Comparison of ENCODE assay signal across 7 mouse cellular contexts in genomic region chr5:119712679-119713246, GRCm38 (mm10). TPM values are rescaled to one million over a fixed set of nuclear protein-coding genes. Genes with fewer than 3 reads are reported as not detected.
A peak's percentile ranks its signal among the peaks of the same experiment; 100 is the strongest.
DNase-seq lines count a peak whose midpoint lies in the region; ATAC-seq lines count a peak whose summit lies in the region.

No protein-coding gene starts in this region.

- H3K9ac ChIP-seq in limb, embryonic 15.5 days: no peak overlapping the region

- H3K27ac ChIP-seq in limb, embryonic 15.5 days: no peak overlapping the region

- no peaks in the 10 kb centered on the region for H3K9me3 ChIP-seq in limb, embryonic 15.5 days

- peak overlapping the region; percentile 17; the same call in 1 of the 2 replicates for H3K4me3 ChIP-seq in limb, embryonic 15.5 days

- H3K27me3 ChIP-seq in limb, embryonic 15.5 days: peaks cover 37% of the 10 kb centered on the region

- H3K36me3 ChIP-seq in limb, embryonic 15.5 days: no peaks in the 10 kb centered on the region

- H3K4me2 ChIP-seq in limb, embryonic 15.5 days: peak overlapping the region; percentile 30; the same call in 1 of the 2 replicates

- WGBS in limb, embryonic 15.5 days: 3% methylated on average over 22 of the region's 22 CpGs

- 0 out of 2 replicates have a peak, but pooled peaks cover 4% of the 10 kb centered on the region for H3K4me1 ChIP-seq in limb, embryonic 15.5 days

- peak; percentile 92 for DNase-seq in adrenal gland, postnatal 14 days
- DNase-seq in embryo, embryonic 11 days: peak; percentile 87
- peak; percentile 68 to 87 for DNase-seq in heart, adult 18-20 months
- DNase-seq in kidney, adult 9 months: peak; percentile 70
- DNase-seq in spleen, postnatal 4 days (ENCODE audit: low spot score in 2 of 2): peak; percentile 53 to 85

- no peak for ATAC-seq in limb, embryonic 15.5 days (ENCODE audit: insufficient number of reproducible peaks, low FRiP score, low TSS enrichment, low read depth)
- 0 out of 2 replicates have a peak, but pooled peaks have one; percentile 35 for ATAC-seq in monocyte, adult 5-6 weeks (replicated peaks; ENCODE audit: insufficient number of reproducible peaks, low FRiP score, low TSS enrichment, poor library complexity, severe bottlenecking)

RNA-seq across cellular contexts. Expression of gene Tbx3, which starts 42.3 kb away (rescaled TPM):
- 176 and 177 TPM in 2 replicates for total RNA-seq in adrenal gland, postnatal 14 days (2021)
- 10 to 100 TPM; 10.1 to 10.9 TPM for total RNA-seq in heart, adult 18-20 months (2021)
- polyA plus RNA-seq in limb, embryonic 15.5 days (2015; fragmentation: Nextera tagmentation; extraction: Ambion mirVana): 20.8 and 23.5 TPM in 2 replicates
- total RNA-seq in monocyte, adult 5-6 weeks (2017): not detected in 3 replicates

Comparison
In these comparisons a context has a peak if more than half of its experiments do, and no peak if none do; other contexts are left out.
1. RNA of gene Tbx3, which starts 42.3 kb away (total RNA-seq): 176 to 177 TPM in adrenal gland, postnatal 14 days; 10.1 to 10.9 TPM in heart, adult 18-20 months and not detected in monocyte, adult 5-6 weeks; every median in the first group is over 10 times any median in the second.
2. Peak in every context shown above with its lines, with median percentiles within 50 percentile points of each other: DNase-seq.